Mouse (Mus musculus) lung, adult 2 months (tissue): Measurements from ENCODE around the gene Gm10277.

ENCODE experiments used
- CTCF ChIP-seq: fragments of 200-500 bp; IDR thresholded peaks from 2 replicates; pipeline ENCODE4 v1.5.1; 2011; ENCODE audit warnings: mild to moderate bottlenecking, low read length, control low read depth; ENCODE audit not compliant: insufficient read depth
- POLR2A ChIP-seq: fragments of 200-500 bp; IDR thresholded peaks from 2 replicates; pipeline ENCODE4 v1.6.1; 2011; ENCODE audit warnings: low read depth, mild to moderate bottlenecking, control low read depth, low read length, borderline replicate concordance; ENCODE audit errors: extremely low read depth

DNA sequence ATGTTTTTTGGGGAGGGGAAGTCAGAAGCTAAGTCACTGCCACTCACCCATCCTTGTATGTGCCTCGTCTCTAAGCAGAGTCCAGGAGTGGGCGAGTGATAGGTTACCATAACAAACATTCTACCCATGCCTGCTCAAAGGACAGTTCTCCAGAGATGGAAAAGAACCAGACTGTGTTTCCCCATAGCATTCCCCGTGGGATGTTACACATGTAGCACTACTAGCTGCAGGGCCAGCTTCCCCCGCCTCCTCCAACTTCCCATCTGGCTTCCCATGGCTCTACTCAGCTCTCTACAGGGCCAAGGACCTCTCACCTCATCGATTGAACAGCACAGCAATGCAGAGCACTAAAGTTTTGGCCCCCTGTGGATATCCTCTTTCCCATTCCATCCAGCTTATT is 7.7 kb upstream of the Gm10277 start:
- TF ChIP-seq POLR2A (no peak), CTCF (no peak)
